Mouse (Mus musculus): ENCODE measurements around the gene Kcnh2. TPM values are rescaled to one million over a fixed set of nuclear protein-coding genes. Genes with fewer than 3 reads are reported as not detected.
A peak's percentile ranks its signal among the peaks of the same experiment; 100 is the strongest.

The Kcnh2 gene
- polyA plus RNA-seq, 1 experiment from 2014 or later = 9.6 TPM

DNA sequence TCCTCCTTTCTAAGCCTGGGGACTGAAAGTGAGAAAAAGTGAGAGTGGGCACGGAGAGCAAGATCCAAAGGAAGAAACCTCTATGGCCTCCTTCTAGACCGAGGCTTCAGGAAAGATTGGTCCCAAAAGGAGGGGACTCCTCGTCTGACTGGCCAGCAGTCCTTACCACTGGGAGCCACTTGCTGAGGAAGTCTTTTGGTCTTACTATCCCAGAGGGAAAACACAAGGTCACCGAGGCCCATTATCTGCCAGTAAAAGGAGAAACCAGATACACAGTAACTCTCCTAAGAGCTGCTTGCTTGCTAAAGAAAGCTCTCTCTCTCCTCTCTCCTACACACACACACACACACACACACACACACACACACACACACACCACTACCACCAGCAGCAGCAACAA is 1.9 kb upstream of the Kcnh2 start:
- Histone ChIP-seq H3K9me3 (no peaks in the 10 kb centered on the region), H3K27me3 (replicated peaks) (peaks cover 11% of the 10 kb centered on the region; the same call in 1 of the 2 replicates), H3K4me2 (peak overlapping the region; percentile 92; the same call in 1 of the 2 replicates), H3K27ac (peak overlapping the region; percentile 96), H3K9ac (no peak overlapping the region), H3K4me1 (peaks cover 43% of the 10 kb centered on the region), H3K36me3 (no peaks in the 10 kb centered on the region), H3K4me3 (replicated peaks) (no peak overlapping the region)
- WGBS = 26% methylated on average over 4 of the region's 4 CpGs
- no peak for ATAC-seq (ENCODE audit: insufficient read depth, low FRiP score, low read depth)

DNA sequence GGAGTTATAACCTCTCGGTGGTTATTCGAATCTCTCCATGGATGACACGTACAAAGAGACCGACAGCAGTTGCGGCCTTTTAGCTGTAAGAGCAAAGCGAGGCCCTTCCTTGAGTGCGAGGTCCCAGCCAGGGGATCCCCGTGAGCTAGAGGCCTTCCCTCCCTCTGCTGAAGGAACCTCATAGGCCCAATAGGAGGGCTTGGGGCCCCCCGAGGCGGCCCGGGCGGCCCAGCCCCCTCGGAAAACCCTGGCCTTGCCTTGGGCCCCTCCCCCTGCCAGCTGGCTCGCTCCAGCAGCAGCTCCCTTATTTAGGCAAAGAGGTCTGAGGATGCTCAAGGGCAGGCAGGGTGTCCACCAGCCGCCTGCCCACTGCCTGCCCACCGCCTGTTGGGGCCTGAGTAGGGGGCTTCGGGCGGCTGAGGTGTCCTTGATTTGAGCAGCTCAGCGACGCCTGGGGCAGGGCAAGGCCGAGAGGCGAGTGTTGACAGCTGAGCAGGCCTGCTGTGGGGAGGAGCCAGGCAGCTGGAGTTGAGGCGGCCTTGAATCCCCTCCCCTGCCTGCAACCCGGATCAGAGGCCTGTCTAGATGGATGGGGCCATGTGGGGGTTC is 951 bp upstream of the Kcnh2 start:
- 2% methylated on average over 24 of the region's 24 CpGs for WGBS
- ATAC-seq (ENCODE audit: insufficient read depth, low FRiP score, low read depth) = peak; percentile 72

DNA sequence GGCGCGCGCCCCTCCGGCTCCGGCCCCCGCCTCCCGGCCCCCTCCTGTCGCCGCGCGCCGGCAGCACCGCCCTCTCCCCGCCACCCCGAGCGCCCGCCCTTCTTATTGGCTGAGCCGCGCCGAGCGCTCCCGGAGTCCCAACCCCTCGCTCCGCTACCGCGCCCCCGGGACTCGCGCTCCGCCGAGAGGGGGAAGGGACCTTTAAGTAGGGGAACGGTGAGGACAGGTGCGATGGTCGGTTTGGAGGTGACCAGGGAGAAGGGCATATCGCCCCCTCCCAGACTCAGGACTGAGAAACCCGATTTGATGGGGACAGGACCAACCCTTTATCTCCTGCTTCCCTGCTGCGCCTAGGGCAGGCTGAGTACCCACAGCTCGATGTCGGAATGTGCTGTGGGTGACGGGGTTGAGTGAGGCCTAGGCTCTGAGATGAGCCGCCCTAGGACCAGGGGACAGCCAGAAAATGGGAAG is 332 bp upstream of the Kcnh2 start:
- Histone ChIP-seq H3K4me3 (replicated peaks) (peak overlapping the region; percentile 75), H3K4me1 (peaks cover 55% of the 10 kb centered on the region), H3K36me3 (no peaks in the 10 kb centered on the region), H3K27me3 (replicated peaks) (peaks cover 11% of the 10 kb centered on the region; the same call in 1 of the 2 replicates), H3K9me3 (no peaks in the 10 kb centered on the region), H3K4me2 (peak overlapping the region; percentile 92), H3K27ac (peak overlapping the region; percentile 96), H3K9ac (no peak overlapping the region; the same call in 1 of the 2 replicates)
- WGBS = under 1% methylated on average over 31 of the region's 41 CpGs
- ATAC-seq (ENCODE audit: insufficient read depth, low FRiP score, low read depth) = peak; percentile 68

More for the DNA sequence above, 951 bp upstream of the Kcnh2 start:
- Histone ChIP-seq H3K27me3 (replicated peaks) (peaks cover 11% of the 10 kb centered on the region; the same call in 1 of the 2 replicates), H3K4me1 (peaks cover 52% of the 10 kb centered on the region), H3K4me3 (replicated peaks) (peak overlapping the region; percentile 75), H3K36me3 (no peaks in the 10 kb centered on the region), H3K4me2 (peak overlapping the region; percentile 92), H3K9ac (no peak overlapping the region; the same call in 1 of the 2 replicates), H3K27ac (peak overlapping the region; percentile 96), H3K9me3 (no peaks in the 10 kb centered on the region)

DNA sequence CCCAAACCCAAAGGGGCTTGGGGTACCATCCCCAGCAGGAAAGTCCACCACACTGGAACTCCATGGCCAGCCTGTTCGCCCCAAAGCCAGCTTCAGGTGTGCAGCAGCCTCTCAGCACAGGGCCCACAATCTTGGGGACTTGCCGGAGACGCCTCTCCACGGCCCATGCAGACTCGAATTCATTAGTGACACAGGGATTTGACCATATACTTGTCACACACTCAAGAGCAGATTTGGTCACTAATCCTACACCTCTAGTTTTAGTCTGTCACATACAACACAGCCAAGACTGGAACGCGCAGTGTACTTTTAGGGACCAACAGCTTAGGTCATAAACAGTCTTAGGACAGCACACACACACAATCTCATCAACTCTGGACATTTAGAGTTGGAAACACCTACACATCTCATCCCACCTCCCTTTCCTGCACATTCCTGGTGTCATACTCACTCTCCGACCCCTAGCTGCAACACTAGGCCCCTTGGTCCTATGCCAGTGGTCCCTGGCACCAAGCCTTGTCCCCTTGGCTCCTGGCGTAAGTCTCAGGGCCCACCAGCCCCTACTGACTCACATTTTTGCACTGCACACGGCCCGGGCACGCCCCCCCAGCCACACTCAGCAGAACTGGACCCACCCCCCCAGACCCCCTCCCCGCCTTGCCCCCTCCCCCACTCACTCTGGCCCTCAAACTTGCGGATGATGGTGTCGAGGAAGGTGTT is 713 bp downstream of the Kcnh2 start:
- WGBS = 37% methylated on average over 15 of the region's 15 CpGs
- Histone ChIP-seq H3K27me3 (replicated peaks) (peaks cover 11% of the 10 kb centered on the region; the same call in 1 of the 2 replicates), H3K9me3 (no peaks in the 10 kb centered on the region), H3K4me2 (peak overlapping the region; percentile 92), H3K27ac (peak overlapping the region; percentile 85), H3K9ac (peak overlapping the region; percentile 76; the same call in 1 of the 2 replicates), H3K36me3 (no peaks in the 10 kb centered on the region), H3K4me1 (peaks cover 55% of the 10 kb centered on the region), H3K4me3 (replicated peaks) (peak overlapping the region; percentile 75)
- no peak for ATAC-seq (ENCODE audit: insufficient read depth, low FRiP score, low read depth)

DNA sequence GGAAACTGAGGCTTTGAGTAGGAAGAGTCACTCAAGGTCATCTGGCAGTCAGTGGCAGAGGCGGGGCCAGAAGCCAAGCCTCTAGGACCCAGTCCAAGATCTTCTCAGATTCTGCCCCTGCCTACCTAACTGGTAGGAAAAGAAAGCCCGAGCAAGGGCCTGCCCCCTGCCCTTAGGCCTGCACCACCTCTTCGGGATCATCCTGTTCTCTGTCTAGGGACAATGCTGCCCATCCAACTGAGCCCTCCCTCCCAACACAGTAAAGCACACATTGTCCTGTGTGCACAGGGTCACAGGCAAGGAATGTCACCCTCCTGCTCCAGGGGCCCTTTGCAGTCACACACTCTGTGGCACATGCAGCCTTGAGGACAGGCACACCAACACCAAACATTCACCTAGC is 1.3 kb downstream of the Kcnh2 start:
- Histone ChIP-seq H3K27ac (no peak overlapping the region), H3K4me1 (peaks cover 57% of the 10 kb centered on the region), H3K9ac (no peak overlapping the region), H3K4me2 (peak overlapping the region; percentile 92), H3K4me3 (replicated peaks) (peak overlapping the region; percentile 75), H3K27me3 (replicated peaks) (peaks cover 11% of the 10 kb centered on the region; the same call in 1 of the 2 replicates), H3K9me3 (no peaks in the 10 kb centered on the region), H3K36me3 (no peaks in the 10 kb centered on the region)
- no peak for ATAC-seq (ENCODE audit: insufficient read depth, low FRiP score, low read depth)
- 50% methylated on average over 3 of the region's 3 CpGs for WGBS

DNA sequence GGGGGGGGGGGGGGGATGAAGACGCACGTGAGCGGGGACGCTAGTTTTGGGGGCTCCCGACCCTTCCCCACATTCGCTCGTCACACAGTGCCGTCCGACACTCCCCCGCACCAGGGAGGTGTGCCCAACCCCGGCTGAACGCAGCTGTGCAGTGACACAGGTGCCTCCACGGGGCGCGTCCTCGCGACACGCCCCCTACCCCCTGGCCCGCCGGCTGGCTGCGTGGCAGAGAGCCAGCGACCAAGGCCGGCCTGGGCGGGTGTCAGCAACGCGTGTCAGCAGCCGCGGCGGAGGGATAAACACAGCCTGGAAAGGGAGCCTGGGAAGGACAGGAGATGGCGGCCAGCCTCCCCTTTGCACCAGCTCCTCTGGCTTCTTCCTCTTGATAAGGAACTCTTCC is 2.9 kb downstream of the Kcnh2 start:
- ATAC-seq (ENCODE audit: insufficient read depth, low FRiP score, low read depth) = no peak
- H3K9ac ChIP-seq = 0 out of 2 replicates have a peak overlapping the region, but pooled peaks have one; percentile 10
- peaks cover 8% of the 10 kb centered on the region; the same call in 1 of the 2 replicates for H3K27me3 ChIP-seq (replicated peaks)
- peak overlapping the region; percentile 45 for H3K4me3 ChIP-seq (replicated peaks)
- H3K4me2 ChIP-seq = peak overlapping the region; percentile 97
- H3K27ac ChIP-seq = peak overlapping the region; percentile 41; the same call in 1 of the 2 replicates
- no peaks in the 10 kb centered on the region for H3K36me3 ChIP-seq
- H3K9me3 ChIP-seq = no peaks in the 10 kb centered on the region
- 2% methylated on average over 26 of the region's 30 CpGs for WGBS
- peaks cover 71% of the 10 kb centered on the region for H3K4me1 ChIP-seq

DNA sequence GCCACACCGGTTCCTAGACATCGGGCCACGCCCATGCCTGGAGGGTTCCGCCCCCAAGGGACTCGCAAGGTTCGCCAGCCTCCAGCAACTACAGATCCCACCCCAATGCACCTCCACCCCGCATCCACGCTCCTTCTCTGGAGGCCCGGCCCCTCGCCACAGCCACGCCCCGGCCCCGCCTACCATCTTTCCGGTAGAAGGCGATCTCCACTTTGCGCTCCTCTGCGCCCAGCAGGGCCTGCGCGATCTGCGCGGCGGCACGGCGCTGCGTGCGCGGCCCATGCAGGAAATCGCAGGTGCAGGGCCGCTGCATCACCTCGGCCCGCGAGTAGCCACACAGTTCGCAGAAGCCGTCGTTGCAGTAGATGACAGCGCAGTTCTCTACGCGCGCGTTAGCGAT is 3.3 kb downstream of the Kcnh2 start:
- H3K9me3 ChIP-seq = no peaks in the 10 kb centered on the region
- H3K27ac ChIP-seq = peak overlapping the region; percentile 41; the same call in 1 of the 2 replicates
- no peak overlapping the region for H3K9ac ChIP-seq
- no peaks in the 10 kb centered on the region for H3K36me3 ChIP-seq
- peak overlapping the region; percentile 97 for H3K4me2 ChIP-seq
- peak; percentile 40 for ATAC-seq (ENCODE audit: insufficient read depth, low FRiP score, low read depth)
- peak overlapping the region; percentile 45 for H3K4me3 ChIP-seq (replicated peaks)
- WGBS = under 1% methylated on average over 40 of the region's 41 CpGs
- peaks cover 73% of the 10 kb centered on the region for H3K4me1 ChIP-seq
- H3K27me3 ChIP-seq (replicated peaks) = peaks cover 8% of the 10 kb centered on the region; the same call in 1 of the 2 replicates

DNA sequence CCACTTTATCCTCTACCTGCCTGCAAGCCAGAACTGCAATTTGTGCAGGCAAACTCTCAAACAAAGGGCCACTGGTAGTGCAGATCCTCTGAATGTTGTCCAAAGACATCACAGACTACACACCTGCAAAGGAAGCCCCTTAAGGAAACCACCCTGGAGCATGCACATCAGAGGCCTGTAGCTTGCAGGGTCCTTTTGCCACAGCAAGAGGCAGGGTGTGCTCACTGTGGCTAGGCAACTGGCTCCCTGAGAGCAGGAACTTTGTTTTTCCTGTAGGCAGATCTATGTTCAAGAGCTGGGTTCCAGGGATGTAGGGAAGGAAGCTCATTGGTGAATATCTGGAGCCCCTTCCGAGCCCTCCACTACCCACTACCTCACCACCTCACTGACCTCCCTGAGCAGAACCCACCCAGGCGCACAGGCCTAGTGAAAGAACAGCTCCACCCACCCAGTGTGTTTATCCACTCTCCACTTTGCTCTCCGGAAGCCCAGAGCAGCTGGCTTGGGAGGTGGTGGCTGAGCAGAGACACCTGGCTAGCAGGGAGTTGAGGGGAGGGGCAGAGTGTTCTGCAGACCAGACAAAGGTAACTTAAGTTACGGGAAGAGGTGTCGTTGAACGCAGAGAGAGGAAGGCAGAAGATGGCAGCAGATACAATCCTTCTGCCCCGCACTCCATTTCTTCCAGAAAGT is 4.1 kb downstream of the Kcnh2 start:
- peaks cover 72% of the 10 kb centered on the region for H3K4me1 ChIP-seq

DNA sequence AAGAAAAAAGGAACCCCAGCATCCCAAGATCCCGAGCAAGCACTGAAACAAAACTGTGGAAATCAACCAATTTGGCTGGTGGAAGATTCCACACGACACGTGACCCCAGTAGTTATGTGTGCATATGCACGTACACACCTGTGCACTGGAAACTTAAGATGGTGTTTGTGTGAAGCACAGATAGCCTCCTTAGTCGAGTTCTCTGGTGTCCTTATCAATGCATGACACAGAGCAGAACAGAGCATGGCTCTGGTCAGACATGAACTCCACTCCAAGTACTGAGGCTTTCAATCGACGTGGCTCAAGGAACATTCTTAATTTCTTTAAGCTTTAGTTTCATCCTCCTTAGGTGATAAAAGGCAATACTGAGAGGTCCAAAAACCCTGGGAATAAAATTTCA is 5.1 kb downstream of the Kcnh2 start:
- Histone ChIP-seq H3K4me2 (no peak overlapping the region), H3K9ac (no peak overlapping the region), H3K27me3 (replicated peaks) (peaks cover 8% of the 10 kb centered on the region; the same call in 1 of the 2 replicates), H3K4me1 (peaks cover 71% of the 10 kb centered on the region), H3K27ac (no peak overlapping the region), H3K9me3 (no peaks in the 10 kb centered on the region), H3K4me3 (replicated peaks) (no peak overlapping the region), H3K36me3 (no peaks in the 10 kb centered on the region)
- WGBS = 82% methylated on average over 7 of the region's 7 CpGs
- ATAC-seq (ENCODE audit: insufficient read depth, low FRiP score, low read depth) = no peak

More for the DNA sequence above, 4.1 kb downstream of the Kcnh2 start:
- Histone ChIP-seq H3K36me3 (no peaks in the 10 kb centered on the region), H3K9ac (no peak overlapping the region), H3K9me3 (no peaks in the 10 kb centered on the region), H3K27me3 (replicated peaks) (peaks cover 8% of the 10 kb centered on the region; the same call in 1 of the 2 replicates), H3K27ac (0 out of 2 replicates have a peak overlapping the region, but pooled peaks have one; percentile 41), H3K4me3 (replicated peaks) (no peak overlapping the region), H3K4me2 (peak overlapping the region; percentile 97)
- no peak for ATAC-seq (ENCODE audit: insufficient read depth, low FRiP score, low read depth)
- 29% methylated on average over 7 of the region's 7 CpGs for WGBS

DNA sequence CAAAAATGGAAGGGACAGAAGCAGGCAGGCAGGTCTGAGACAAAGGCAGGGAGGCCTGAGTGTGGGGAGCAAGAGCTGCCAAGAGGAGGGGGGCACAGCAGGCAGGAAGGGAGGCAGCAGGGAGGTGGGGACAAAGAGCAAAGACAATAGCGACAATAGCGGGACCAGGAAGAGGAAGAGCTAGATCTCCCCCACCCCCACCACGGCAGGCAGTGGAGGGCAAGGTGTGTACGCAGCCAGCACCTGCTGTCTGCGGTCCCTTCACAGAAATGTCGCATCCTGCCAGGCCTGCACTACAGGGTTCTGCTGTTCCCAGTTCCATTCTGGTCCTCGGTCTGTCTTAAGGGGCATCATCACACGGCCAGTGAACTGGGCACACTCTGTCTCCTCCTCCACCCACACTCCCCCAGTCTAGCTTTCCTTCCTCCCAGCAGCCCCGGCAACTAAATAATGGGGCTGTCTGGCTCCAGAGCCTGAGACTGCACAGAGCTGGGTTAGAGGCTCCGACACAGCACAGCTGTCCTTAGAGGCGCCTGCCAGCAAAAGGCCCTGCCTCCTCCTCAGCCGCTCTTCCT is 6.8 kb downstream of the Kcnh2 start:
- H3K36me3 ChIP-seq = no peaks in the 10 kb centered on the region
- H3K27me3 ChIP-seq (replicated peaks) = 0 out of 2 replicates have a peak, but pooled peaks cover 3% of the 10 kb centered on the region
- no peak overlapping the region for H3K4me3 ChIP-seq (replicated peaks)
- peak overlapping the region; percentile 29 for H3K4me2 ChIP-seq
- no peaks in the 10 kb centered on the region for H3K9me3 ChIP-seq
- H3K4me1 ChIP-seq = peaks cover 58% of the 10 kb centered on the region
- H3K9ac ChIP-seq = no peak overlapping the region
- peak overlapping the region; percentile 71 for H3K27ac ChIP-seq
- peak; percentile 64; the same call in 1 of the 2 replicates for ATAC-seq (ENCODE audit: insufficient read depth, low FRiP score, low read depth)
- 15% methylated on average over 12 of the region's 12 CpGs for WGBS

DNA sequence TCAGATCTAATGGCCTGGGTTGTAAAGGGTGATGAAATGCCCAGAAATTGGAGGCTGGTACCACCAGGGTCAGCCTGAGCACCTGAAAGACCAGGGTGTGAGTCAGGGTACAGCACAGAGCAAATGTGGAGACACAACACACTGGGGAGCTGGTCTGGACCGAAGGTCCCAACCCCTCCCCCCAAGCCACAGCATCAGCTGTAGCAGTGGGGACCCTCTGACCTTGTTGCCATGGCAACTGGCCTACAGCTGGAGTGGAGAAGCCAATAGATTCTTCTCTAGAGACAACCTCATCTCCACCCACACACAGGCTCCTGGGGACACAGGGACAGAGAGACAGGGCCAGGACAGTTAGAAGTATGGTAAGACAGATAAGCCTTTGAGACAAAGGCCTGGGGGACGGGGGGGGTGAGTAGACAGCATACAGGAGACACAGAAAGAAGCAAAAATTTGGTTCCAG is 7.4 kb downstream of the Kcnh2 start:
- no peak overlapping the region for H3K9ac ChIP-seq
- H3K36me3 ChIP-seq = no peaks in the 10 kb centered on the region
- H3K4me2 ChIP-seq = peak overlapping the region; percentile 29
- H3K27me3 ChIP-seq (replicated peaks) = 0 out of 2 replicates have a peak, but pooled peaks cover under 1% of the 10 kb centered on the region
- ATAC-seq (ENCODE audit: insufficient read depth, low FRiP score, low read depth) = no peak
- no peaks in the 10 kb centered on the region for H3K9me3 ChIP-seq
- H3K4me3 ChIP-seq (replicated peaks) = no peak overlapping the region
- peaks cover 53% of the 10 kb centered on the region for H3K4me1 ChIP-seq
- 22% methylated on average over 2 of the region's 2 CpGs for whole genome bisulfite sequencing
- peak overlapping the region; percentile 71 for H3K27ac ChIP-seq
